Mouse (Mus musculus): ENCODE results near the gene Insig2.

The Insig2 gene

DNA sequence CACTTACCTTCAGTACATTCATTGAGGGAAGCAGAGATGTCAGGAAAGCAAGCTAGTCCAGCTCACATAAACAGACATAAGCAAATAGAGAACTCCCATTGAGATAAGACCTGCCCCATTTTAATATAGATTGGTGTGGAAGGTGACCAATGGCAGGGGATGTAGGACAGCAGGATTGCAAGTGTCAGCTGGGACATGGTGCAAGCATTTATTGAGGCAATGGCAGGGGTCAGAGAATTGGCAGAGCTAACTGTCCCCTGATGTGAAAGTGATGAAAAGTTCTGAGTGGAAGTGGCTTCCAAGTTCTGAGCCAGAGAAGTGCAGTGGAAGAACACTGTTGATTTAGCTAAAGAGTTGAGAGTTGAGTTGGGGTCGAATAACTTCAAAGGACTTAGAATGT, at the start of gene Insig2:
Gene Insig2, minus strand, starts transcription at position 105 of the 400 bp plus-strand sequence.
- DNase-seq (ENCODE audit: low spot score): no peak

GRCm38 (mm10) chr1:121381562-121381961, 49.2 kb upstream of the Insig2 start:
- DNase-seq (ENCODE audit: low spot score): no peak

- no peak for DNase-seq (ENCODE audit: low spot score)
Observed at GRCm38 (mm10) chr1:121380033-121380432, 47.6 kb upstream of the Insig2 start.

DNA sequence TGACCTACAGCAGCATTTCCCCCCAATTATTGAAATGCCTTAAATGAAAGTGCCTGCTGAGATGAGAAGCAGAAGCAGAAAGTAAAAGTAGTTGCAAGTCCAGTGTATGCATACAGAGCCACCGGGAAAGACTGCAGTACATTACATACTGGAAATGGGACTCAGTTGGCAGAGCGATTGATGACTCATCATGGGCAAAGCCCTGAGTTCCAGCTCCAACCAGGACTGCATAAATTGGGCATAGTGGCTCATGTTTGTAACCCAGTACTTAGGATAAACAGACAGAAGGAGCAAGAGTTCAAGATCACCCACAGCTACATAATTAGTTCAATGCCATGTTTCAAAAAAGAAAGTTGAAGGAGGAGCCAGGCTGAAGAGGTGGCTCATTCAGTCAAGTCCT, 45.5 kb upstream of the Insig2 start:
- no peak for DNase-seq (ENCODE audit: low spot score)

- no peak for DNase-seq (ENCODE audit: low spot score)
Observed at GRCm38 (mm10) chr1:121377410-121377809, 45.0 kb upstream of the Insig2 start.

GRCm38 (mm10) chr1:121373631-121374030, 41.2 kb upstream of the Insig2 start:
- no peak for DNase-seq (ENCODE audit: low spot score)

DNA sequence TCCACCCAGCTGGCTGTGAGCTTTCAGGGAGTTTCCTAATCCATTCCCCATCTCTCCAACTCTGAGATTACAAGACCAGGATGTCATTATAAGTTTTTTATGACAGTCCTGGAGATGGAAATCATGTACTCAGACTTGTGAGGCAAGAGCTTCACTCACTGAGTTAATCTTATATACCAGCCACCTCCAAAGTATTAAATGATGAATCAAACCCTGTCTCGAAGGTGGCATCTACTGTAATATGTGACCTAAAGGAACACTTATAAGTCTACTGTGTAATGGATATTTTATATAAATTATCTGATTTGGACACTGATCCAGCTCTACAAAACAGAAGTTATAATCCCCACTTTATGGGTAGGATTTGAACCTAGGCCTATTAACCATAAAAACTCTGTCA, 40.3 kb upstream of the Insig2 start:
- DNase-seq (ENCODE audit: low spot score): no peak

- no peak for DNase-seq (ENCODE audit: low spot score)
Observed at GRCm38 (mm10) chr1:121371449-121371848, 39.1 kb upstream of the Insig2 start.

DNA sequence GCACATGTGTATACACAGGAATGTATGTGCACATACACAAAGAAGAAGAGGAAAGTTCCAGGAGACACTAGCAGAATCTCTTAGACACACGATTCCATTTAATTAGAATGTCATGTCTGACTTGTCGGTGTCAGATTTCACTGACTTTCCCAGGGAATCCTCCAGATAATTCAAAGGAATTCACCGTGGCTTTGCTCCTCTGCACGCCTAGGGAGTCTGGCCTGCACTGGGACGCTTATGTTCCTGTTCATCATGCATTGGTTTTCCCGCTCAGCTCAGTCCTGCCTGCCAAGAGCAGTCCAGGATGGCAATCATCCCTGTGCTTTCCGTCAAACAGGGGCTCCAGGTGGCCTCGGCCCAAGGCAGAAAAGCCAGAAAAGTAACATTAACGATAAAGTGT, 34.9 kb upstream of the Insig2 start:
- DNase-seq (ENCODE audit: low spot score): no peak

DNA sequence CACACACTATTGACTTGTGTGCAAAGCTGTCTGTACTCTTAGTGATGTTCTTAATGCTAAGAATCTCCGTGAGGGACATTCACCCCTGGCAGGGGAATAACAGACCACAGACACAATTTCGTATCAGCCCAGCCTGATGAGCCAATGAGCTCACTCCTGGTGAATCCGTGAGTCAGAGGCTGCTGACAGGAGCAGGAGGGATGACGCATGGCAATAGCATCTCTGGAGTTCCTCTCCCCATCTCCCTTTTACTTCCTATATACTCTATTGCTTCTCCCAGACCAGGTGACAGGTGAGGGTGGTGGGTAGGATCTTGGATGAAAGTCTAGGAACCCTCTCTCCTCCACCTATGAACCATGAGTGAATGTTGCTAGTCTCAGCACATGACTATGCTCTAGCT, 28.2 kb upstream of the Insig2 start:
- no peak for DNase-seq (ENCODE audit: low spot score)

GRCm38 (mm10) chr1:121359680-121360079, 27.3 kb upstream of the Insig2 start:
- DNase-seq (ENCODE audit: low spot score): no peak

- DNase-seq (ENCODE audit: low spot score): no peak
Observed at GRCm38 (mm10) chr1:121353779-121354178, 21.4 kb upstream of the Insig2 start.

GRCm38 (mm10) chr1:121351037-121351436, 18.6 kb upstream of the Insig2 start:
- no peak for DNase-seq (ENCODE audit: low spot score)

DNA sequence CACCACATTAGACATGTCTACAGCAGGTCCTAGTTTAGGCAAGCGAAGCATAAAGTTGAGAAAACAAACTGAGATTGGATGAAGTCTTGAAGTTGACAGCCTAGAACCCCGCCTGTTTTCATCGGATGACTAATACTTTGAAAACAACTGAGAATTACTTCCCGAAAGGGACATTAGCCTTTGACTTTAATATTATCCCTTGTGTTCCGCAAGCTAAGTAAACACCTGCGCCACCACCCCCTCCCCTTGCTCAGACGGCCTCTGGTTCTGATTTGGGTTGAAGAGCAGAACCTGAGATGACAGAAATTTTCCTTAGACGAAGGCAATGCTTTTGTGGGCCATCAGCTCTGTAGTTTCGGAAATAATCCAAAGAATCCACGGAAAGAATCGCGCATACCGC, 18.2 kb upstream of the Insig2 start:
- no peak for DNase-seq (ENCODE audit: low spot score)

- DNase-seq (ENCODE audit: low spot score): no peak
Observed at GRCm38 (mm10) chr1:121348875-121349847, 16.8 kb upstream of the Insig2 start.

DNA sequence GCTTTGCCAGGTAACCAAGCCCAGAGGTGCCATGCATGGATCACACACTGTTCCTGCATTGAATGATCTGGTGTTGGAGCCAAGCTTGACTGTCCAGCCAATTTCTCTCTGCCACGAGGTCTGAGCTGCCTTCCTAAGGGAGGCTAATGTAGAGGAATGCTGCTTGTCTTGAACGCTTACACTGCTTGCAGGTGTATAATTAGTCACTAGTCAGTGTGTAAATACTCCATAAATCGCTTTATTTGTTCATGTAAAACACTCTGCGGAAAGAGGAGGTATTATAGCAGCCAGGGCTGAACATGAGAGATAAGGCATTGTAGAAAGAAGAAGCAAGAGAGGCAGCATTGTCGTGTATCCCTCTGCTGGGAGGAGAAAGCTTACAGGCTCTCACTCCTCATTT, 11.6 kb upstream of the Insig2 start:
- peak; percentile 9 for DNase-seq (ENCODE audit: low spot score)

DNA sequence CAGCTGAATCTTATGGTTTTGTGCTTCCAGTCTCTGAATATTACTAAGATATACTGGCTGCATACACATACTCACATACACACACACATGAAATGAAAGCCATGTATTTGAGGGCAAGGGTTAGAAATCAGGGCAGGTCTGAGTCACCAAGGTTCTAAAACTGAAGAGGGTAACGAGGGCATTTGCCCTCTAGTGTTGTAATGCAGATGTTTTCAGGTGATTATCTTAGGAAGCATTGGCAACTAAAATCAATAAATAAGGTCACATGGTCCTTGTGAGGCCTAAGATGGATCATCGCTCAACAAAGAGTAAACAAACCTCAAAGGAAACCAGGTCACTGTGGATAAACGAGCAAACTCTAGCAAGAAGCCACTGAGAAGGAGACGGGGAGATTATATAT, 3.4 kb upstream of the Insig2 start:
- no peak for DNase-seq (ENCODE audit: low spot score)

DNA sequence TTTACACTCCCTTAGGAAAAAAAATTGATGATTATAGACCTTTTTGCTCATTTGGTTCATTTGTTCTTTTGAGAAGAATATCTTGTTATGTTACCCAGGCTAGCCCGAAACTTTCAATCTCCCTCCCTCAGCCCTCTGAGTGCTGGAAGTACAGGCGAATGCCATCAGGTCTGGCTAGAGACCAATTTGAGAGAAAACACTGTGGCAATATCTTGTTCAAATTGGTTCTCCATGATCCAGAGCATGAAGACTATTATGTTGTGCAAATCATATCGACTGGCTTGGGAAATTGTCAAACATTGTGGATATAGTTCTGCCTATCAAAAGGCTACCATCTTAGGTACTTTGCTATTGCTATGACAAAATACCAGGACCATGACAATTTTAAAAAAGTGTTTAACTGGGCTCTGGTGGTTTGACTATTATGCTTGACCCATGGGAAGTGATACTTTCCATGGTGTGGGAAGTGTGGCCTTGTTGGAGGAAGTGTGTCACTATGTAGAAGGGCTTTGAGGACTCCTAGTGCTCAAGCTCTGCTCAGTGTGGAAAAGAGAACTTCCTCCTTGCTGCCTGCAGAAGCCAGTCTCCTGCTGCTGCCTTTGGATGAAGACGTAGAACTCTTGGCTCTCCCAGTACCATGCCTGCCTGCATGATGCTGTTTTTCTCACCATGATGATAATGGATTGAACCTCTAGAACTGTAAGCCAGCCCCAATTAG, 1.8 kb upstream of the Insig2 start:
- no peak for DNase-seq (ENCODE audit: low spot score)

DNA sequence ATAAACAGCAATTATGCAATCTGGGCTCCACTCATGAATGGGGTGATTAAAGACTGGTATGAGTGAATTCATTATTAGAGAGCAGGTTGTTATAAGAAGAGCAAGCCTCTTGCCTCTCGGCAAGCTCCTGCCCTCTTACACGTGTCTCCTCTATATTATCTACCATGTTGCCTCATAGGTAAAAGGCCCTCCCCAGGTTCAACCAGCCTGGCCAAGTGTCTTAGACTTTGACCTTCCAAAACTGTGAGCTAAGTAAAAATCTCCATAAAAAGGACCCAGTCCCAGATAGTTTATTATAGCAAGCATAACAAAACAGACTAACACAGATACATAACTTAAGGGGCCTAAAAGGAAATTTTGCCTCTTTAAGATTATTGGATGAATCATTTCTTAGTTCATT, 1.8 kb downstream of the Insig2 start:
- DNase-seq (ENCODE audit: low spot score): no peak

- no peak for DNase-seq (ENCODE audit: low spot score)
Observed at GRCm38 (mm10) chr1:121329391-121329790, 3.0 kb downstream of the Insig2 start.

GRCm38 (mm10) chr1:121328193-121328555, 4.2 kb downstream of the Insig2 start:
- DNase-seq (ENCODE audit: low spot score): peak; percentile 5

DNA sequence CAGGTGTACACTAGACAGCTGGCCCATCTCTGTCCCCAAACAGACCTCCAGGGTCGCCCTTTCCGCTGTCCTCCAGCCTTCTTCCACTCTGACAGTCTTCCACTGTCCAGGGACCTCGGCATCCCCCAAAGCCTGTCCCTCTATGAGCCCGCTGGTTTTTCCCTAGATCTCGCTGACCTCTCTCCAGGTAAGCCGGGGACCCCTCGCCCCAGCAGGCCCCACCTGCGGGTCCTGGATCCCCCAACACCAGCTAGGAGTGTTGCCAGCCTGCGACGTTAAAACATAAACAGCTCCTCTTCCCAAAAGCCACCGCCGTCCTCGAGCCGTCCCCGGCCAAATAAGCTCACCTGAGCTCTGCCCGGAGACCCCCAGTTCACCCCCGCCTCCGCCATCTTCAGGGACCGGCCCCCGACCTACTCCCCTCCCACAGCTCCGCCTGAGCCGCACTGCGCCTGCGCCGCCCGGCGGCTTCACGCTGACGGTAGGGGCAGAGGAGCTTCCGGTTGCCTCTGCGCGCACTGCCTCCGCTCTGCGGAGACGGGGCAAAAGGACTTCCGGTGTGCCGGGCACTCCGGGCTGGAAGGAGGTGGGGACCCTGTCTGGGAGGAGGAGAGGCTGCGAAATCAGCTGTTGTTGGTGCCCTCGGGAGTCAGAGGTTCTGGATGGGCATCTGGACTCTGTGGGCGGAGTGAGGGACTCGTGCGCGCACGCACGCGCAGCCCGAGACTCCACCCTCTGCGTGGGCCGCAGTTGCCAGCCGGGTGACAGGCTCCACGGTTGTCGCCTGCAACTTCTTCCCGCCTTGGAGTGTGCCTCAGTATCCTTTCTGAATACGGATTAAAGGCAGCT, 4.8 kb downstream of the Insig2 start:
- DNase-seq (ENCODE audit: low spot score): peak; percentile 93
